ENCODE assay signal across 11 mouse cellular contexts in genomic region chr4:106101904-106102303, GRCm38 (mm10).
DNase-seq lines count a peak whose midpoint lies in the region; ATAC-seq lines count a peak whose summit lies in the region.
"Had no signal": no experiment of that assay in that cellular context is flagged by ENCODE, and none has a peak within 500 bp of the region (broad histone marks: within the 10 kb centered on the region; RNA-seq: fewer than 3 reads in every experiment).

No protein-coding gene starts in this region.

- H3K4me1 ChIP-seq in kidney, embryonic 15.5 days, result peaks cover 26% of the 10 kb centered on the region
- peaks cover 56% of the 10 kb centered on the region for H3K4me1 ChIP-seq in embryonic facial prominence, embryonic 13.5 days
- H3K4me1 ChIP-seq in hindbrain, embryonic 11.5 days (replicated peaks; ENCODE audit: control insufficient read depth, insufficient read depth, low read length), result 0 out of 2 replicates have a peak, but pooled peaks cover 7% of the 10 kb centered on the region
- H3K4me1 ChIP-seq in midbrain, embryonic 14.5 days (ENCODE audit: control insufficient read depth, insufficient read depth, low read length), result peaks cover 30% of the 10 kb centered on the region
- H3K4me1 ChIP-seq in intestine, embryonic 15.5 days (replicated peaks), result no peaks in the 10 kb centered on the region; the same call in 1 of the 2 replicates

- no peak overlapping the region for H3K4me3 ChIP-seq in kidney, embryonic 15.5 days (replicated peaks)
- H3K4me3 ChIP-seq in embryonic facial prominence, embryonic 13.5 days, result no peak overlapping the region
- H3K4me3 ChIP-seq in hindbrain, embryonic 11.5 days (ENCODE audit: low read depth, low read length), result no peak overlapping the region
- H3K4me3 ChIP-seq in midbrain, embryonic 14.5 days (replicated peaks; ENCODE audit: low read depth, low read length), result no peak overlapping the region
- H3K4me3 ChIP-seq in intestine, embryonic 15.5 days (replicated peaks), result no peak overlapping the region
- H3K4me3 ChIP-seq: hindbrain, embryonic 15.5 days had no signal

- H3K27ac ChIP-seq in kidney, embryonic 15.5 days, result peak overlapping the region; percentile 68
- peak overlapping the region; percentile 83 for H3K27ac ChIP-seq in embryonic facial prominence, embryonic 13.5 days
- H3K27ac ChIP-seq in hindbrain, embryonic 11.5 days (ENCODE audit: low read depth, low read length), result 0 out of 2 replicates have a peak overlapping the region, but pooled peaks have one; percentile 11
- H3K27ac ChIP-seq in midbrain, embryonic 14.5 days (replicated peaks; ENCODE audit: low read depth, low read length), result peak overlapping the region; percentile 47
- H3K27ac ChIP-seq in intestine, embryonic 15.5 days, result no peak overlapping the region
- H3K27ac ChIP-seq: hindbrain, embryonic 15.5 days had no signal

- no peaks in the 10 kb centered on the region for H3K9me3 ChIP-seq in kidney, embryonic 15.5 days (replicated peaks)
- no peaks in the 10 kb centered on the region for H3K9me3 ChIP-seq in embryonic facial prominence, embryonic 13.5 days
- no peaks in the 10 kb centered on the region for H3K9me3 ChIP-seq in hindbrain, embryonic 11.5 days (ENCODE audit: control insufficient read depth, low read length)
- H3K9me3 ChIP-seq in midbrain, embryonic 14.5 days (ENCODE audit: control insufficient read depth, low read length), result no peaks in the 10 kb centered on the region
- H3K9me3 ChIP-seq in intestine, embryonic 15.5 days, result no peaks in the 10 kb centered on the region
- H3K9me3 ChIP-seq: hindbrain, embryonic 15.5 days had no signal

- no peak for DNase-seq in kidney, adult 9 months
- no peak for DNase-seq in hindbrain, embryonic 11.5 days (ENCODE audit: low spot score)
- DNase-seq in midbrain, embryonic 14.5 days, result peak; percentile 38
- DNase-seq in right cerebral cortex, adult 18-20 months, result no peak
- DNase-seq in left cerebral cortex, postnatal 14 days (ENCODE audit: low spot score in 2 of 2), result no peak
- DNase-seq: lung, adult 2 months; right cerebral cortex, postnatal 14 days had no signal

- intact Hi-C loops in left cerebral cortex, postnatal 14 days (cut with DNase I), result no loop called here

- no peak overlapping the region for H3K9ac ChIP-seq in kidney, embryonic 15.5 days
- no peak overlapping the region for H3K9ac ChIP-seq in embryonic facial prominence, embryonic 13.5 days
- no peak overlapping the region for H3K9ac ChIP-seq in hindbrain, embryonic 11.5 days (ENCODE audit: low read depth, low read length)
- no peak overlapping the region for H3K9ac ChIP-seq in midbrain, embryonic 14.5 days (replicated peaks; ENCODE audit: low read length)
- no peak overlapping the region for H3K9ac ChIP-seq in intestine, embryonic 15.5 days
- H3K9ac ChIP-seq: hindbrain, embryonic 15.5 days had no signal

- no peaks in the 10 kb centered on the region for H3K27me3 ChIP-seq in kidney, embryonic 15.5 days
- no peaks in the 10 kb centered on the region for H3K27me3 ChIP-seq in embryonic facial prominence, embryonic 13.5 days
- no peaks in the 10 kb centered on the region for H3K27me3 ChIP-seq in hindbrain, embryonic 11.5 days (ENCODE audit: control insufficient read depth, insufficient read depth, low read length)
- no peaks in the 10 kb centered on the region for H3K27me3 ChIP-seq in midbrain, embryonic 14.5 days (ENCODE audit: control insufficient read depth, insufficient read depth, low read length)
- no peaks in the 10 kb centered on the region for H3K27me3 ChIP-seq in intestine, embryonic 15.5 days (replicated peaks)
- H3K27me3 ChIP-seq: hindbrain, embryonic 15.5 days had no signal

- 0 out of 2 replicates have a peak overlapping the region, but pooled peaks have one; percentile 12 for H3K4me2 ChIP-seq in kidney, embryonic 15.5 days
- H3K4me2 ChIP-seq in embryonic facial prominence, embryonic 13.5 days, result peak overlapping the region; percentile 40
- no peak overlapping the region for H3K4me2 ChIP-seq in hindbrain, embryonic 11.5 days (replicated peaks; ENCODE audit: low read depth, low read length)
- peak overlapping the region; percentile 2; the same call in 1 of the 2 replicates for H3K4me2 ChIP-seq in midbrain, embryonic 14.5 days (ENCODE audit: low read length)
- no peak overlapping the region for H3K4me2 ChIP-seq in intestine, embryonic 15.5 days (replicated peaks)
- H3K4me2 ChIP-seq: hindbrain, embryonic 15.5 days had no signal

- no peaks in the 10 kb centered on the region for H3K36me3 ChIP-seq in kidney, embryonic 15.5 days
- H3K36me3 ChIP-seq in embryonic facial prominence, embryonic 13.5 days, result no peaks in the 10 kb centered on the region
- H3K36me3 ChIP-seq in hindbrain, embryonic 11.5 days (ENCODE audit: control insufficient read depth, insufficient read depth, low read length), result no peaks in the 10 kb centered on the region
- no peaks in the 10 kb centered on the region for H3K36me3 ChIP-seq in midbrain, embryonic 14.5 days (ENCODE audit: control insufficient read depth, insufficient read depth, low read length)
- no peaks in the 10 kb centered on the region for H3K36me3 ChIP-seq in intestine, embryonic 15.5 days
- H3K36me3 ChIP-seq: hindbrain, embryonic 15.5 days had no signal

- no peak for ATAC-seq in kidney, embryonic 15.5 days (replicated peaks; ENCODE audit: low FRiP score)
- no peak for ATAC-seq in embryonic facial prominence, embryonic 13.5 days (ENCODE audit: insufficient number of reproducible peaks, insufficient read depth, low FRiP score, low TSS enrichment, low read depth)
- no peak for ATAC-seq in hindbrain, embryonic 11.5 days (ENCODE audit: low FRiP score)
- ATAC-seq in midbrain, embryonic 14.5 days (ENCODE audit: low FRiP score, low TSS enrichment), result 0 out of 2 replicates have a peak, but pooled peaks have one; percentile 6
- ATAC-seq in intestine, embryonic 15.5 days, result no peak

- WGBS in kidney, embryonic 15.5 days, result 41% methylated on average over 5 of the region's 5 CpGs
- 13% methylated on average over 5 of the region's 5 CpGs for WGBS in embryonic facial prominence, embryonic 13.5 days
- 38% methylated on average over 5 of the region's 5 CpGs for WGBS in hindbrain, embryonic 11.5 days
- 20% methylated on average over 5 of the region's 5 CpGs for WGBS in midbrain, embryonic 14.5 days
- whole genome bisulfite sequencing in intestine, embryonic 15.5 days, result 40% methylated on average over 5 of the region's 5 CpGs

Comparison
In these comparisons a context has a peak if more than half of its experiments do, and no peak if none do; other contexts are left out.
1. H3K4me2 ChIP-seq: peak in kidney, embryonic 15.5 days (single experiment), embryonic facial prominence, embryonic 13.5 days (single experiment) and midbrain, embryonic 14.5 days (single experiment); none in hindbrain, embryonic 11.5 days (single experiment) and intestine, embryonic 15.5 days (single experiment).